8 mouse cellular contexts compared by ENCODE assay signal in genomic region chr2:59841189-59841939, GRCm38 (mm10). TPM values are rescaled to one million over a fixed set of nuclear protein-coding genes. Genes with fewer than 3 reads are reported as not detected.
DNase-seq lines count a peak whose midpoint lies in the region; ATAC-seq lines count a peak whose summit lies in the region.

No protein-coding gene starts in this region.

- peaks cover 20% of the 10 kb centered on the region for H3K4me1 ChIP-seq in erythroblast, embryonic 14.5 days (ENCODE audit: control insufficient read depth)
- 0 out of 2 replicates have a peak, but pooled peaks cover 3% of the 10 kb centered on the region for H3K4me1 ChIP-seq in intestine, embryonic 14.5 days (replicated peaks; ENCODE audit: control insufficient read depth, insufficient read depth, low read length)
- H3K4me1 ChIP-seq in liver, embryonic 13.5 days (replicated peaks): peaks cover 26% of the 10 kb centered on the region

- no peaks in the 10 kb centered on the region for H3K27me3 ChIP-seq in erythroblast, embryonic 14.5 days (ENCODE audit: control insufficient read depth)
- no peaks in the 10 kb centered on the region for H3K27me3 ChIP-seq in intestine, embryonic 14.5 days (replicated peaks; ENCODE audit: control insufficient read depth, insufficient read depth, low read length)
- H3K27me3 ChIP-seq in liver, embryonic 13.5 days: no peaks in the 10 kb centered on the region

- ATAC-seq in intestine, embryonic 14.5 days (replicated peaks; ENCODE audit: low FRiP score, low TSS enrichment, low read depth): peak; percentile 54
- peak; percentile 77 for ATAC-seq in liver, embryonic 13.5 days (ENCODE audit: low read depth)
- no peak for ATAC-seq in inflammation-experienced regulatory T-cells, adult 6 months

- peak overlapping the region; percentile 43; the same call in 1 of the 2 replicates for H3K27ac ChIP-seq in intestine, embryonic 14.5 days (ENCODE audit: low read depth)
- no peak overlapping the region for H3K27ac ChIP-seq in liver, embryonic 13.5 days

- H3K9ac ChIP-seq in intestine, embryonic 14.5 days (ENCODE audit: low read length): no peak overlapping the region
- H3K9ac ChIP-seq in liver, embryonic 13.5 days: no peak overlapping the region

- H3K4me3 ChIP-seq in erythroblast, embryonic 14.5 days (replicated peaks): peak overlapping the region; percentile 2
- H3K4me3 ChIP-seq in intestine, embryonic 14.5 days (ENCODE audit: low read depth, low read length): no peak overlapping the region
- H3K4me3 ChIP-seq in liver, embryonic 13.5 days (replicated peaks): no peak overlapping the region

- H3K9me3 ChIP-seq in erythroblast, embryonic 14.5 days (ENCODE audit: control insufficient read depth, low read length): no peaks in the 10 kb centered on the region
- no peaks in the 10 kb centered on the region for H3K9me3 ChIP-seq in intestine, embryonic 14.5 days (ENCODE audit: control insufficient read depth, low read length)
- no peaks in the 10 kb centered on the region for H3K9me3 ChIP-seq in liver, embryonic 13.5 days (replicated peaks)

- H3K36me3 ChIP-seq in erythroblast, embryonic 14.5 days (ENCODE audit: control insufficient read depth): no peaks in the 10 kb centered on the region; the same call in 1 of the 2 replicates
- peaks cover 76% of the 10 kb centered on the region for H3K36me3 ChIP-seq in intestine, embryonic 14.5 days (ENCODE audit: control insufficient read depth, insufficient read depth, low read length)
- peaks cover 31% of the 10 kb centered on the region for H3K36me3 ChIP-seq in liver, embryonic 13.5 days

- no peak overlapping the region for H3K4me2 ChIP-seq in intestine, embryonic 14.5 days (ENCODE audit: low read length)
- peak overlapping the region; percentile 39 for H3K4me2 ChIP-seq in liver, embryonic 13.5 days

- peak; percentile 13 for DNase-seq in adrenal gland, adult 2 months
- no peak for DNase-seq in adrenal gland, adult 18-20 months (ENCODE audit: low spot score in 2 of 2)
- peak; percentile 59 for DNase-seq in intestine, embryonic 14.5 days (ENCODE audit: low spot score)
- peak; percentile 33 for DNase-seq in liver, embryonic 13.5 days
- DNase-seq in skeletal muscle tissue, adult 2 months (ENCODE audit: low read depth, low spot score): peak; percentile 32
- no peak for DNase-seq in ovary, postnatal 36 days (ENCODE audit: low spot score)

- WGBS in intestine, embryonic 14.5 days: 63% methylated on average over 12 of the region's 12 CpGs
- 48% methylated on average over 12 of the region's 12 CpGs for WGBS in liver, embryonic 13.5 days (ENCODE audit: insufficient replicate concordance)

RNA-seq across cellular contexts. Expression of gene Wdsub1, which starts 41.0 kb away (rescaled TPM):
- total RNA-seq in adrenal gland, adult 2 months (2021): 10 to 100 TPM; 12.6 to 23.5 TPM
- polyA plus RNA-seq in adrenal gland, adult 2 months (2012; rRNA removed): 76.3 and 87.6 TPM in 2 replicates
- total RNA-seq in adrenal gland, adult 18-20 months (2021): 10 to 100 TPM; 12.6 to 18.2 TPM
- polyA plus RNA-seq in erythroblast, embryonic 14.5 days (2012): 0.27 and 0.46 TPM in 2 replicates
- polyA plus RNA-seq in intestine, embryonic 14.5 days (2014; fragmentation: Nextera tagmentation; extraction: Ambion mirVana): 32.8 and 40.7 TPM in 2 replicates
- 9.3 and 10.4 TPM in 2 replicates for polyA plus RNA-seq in liver, embryonic 13.5 days (2015; fragmentation: Nextera tagmentation; extraction: Ambion mirVana)
- 1 to 10 TPM; 4.7 to 6.4 (median 6.3) TPM for polyA plus RNA-seq in inflammation-experienced regulatory T-cells, adult 6 months (2017; shearing (Covaris generic))

Comparison
In these comparisons a context has a peak if more than half of its experiments do, and no peak if none do; other contexts are left out.
1. DNase-seq: peak in adrenal gland, adult 2 months (single experiment), intestine, embryonic 14.5 days (single experiment), liver, embryonic 13.5 days (single experiment) and skeletal muscle tissue, adult 2 months (single experiment); none in adrenal gland, adult 18-20 months (0 of 2) and ovary, postnatal 36 days (single experiment).